ENCODE assay signal across 9 mouse cellular contexts in the genomic region with DNA sequence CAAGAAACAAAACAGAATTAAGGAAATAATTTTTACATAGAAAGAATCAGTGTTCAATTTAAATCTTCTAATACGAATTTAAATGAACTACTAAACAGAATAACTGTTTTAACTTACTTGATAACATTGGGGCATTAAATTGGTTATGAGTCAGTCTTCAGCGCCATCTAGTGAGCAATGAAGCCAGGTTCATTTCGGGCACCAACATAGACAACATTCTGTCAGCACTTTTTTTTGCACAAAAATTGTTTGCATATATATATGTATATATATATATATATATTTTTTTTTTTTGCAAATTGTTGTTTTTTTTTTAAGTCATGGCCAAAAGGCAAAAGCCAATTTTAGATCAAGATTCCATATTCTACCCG.
A peak's percentile ranks its signal among the peaks of the same experiment; 100 is the strongest.
DNase-seq lines count a peak whose midpoint lies in the region; ATAC-seq and TF ChIP-seq lines count a peak whose summit lies in the region.
"Had no signal": no experiment of that assay in that cellular context is flagged by ENCODE, and none has a peak within 500 bp of the region (broad histone marks: within the 10 kb centered on the region; RNA-seq: fewer than 3 reads in every experiment).

No protein-coding gene starts in this region.

- peak; percentile 19; the same call in 1 of the 2 replicates for TF ChIP-seq CTCF in liver, embryonic 14.5 days (IDR thresholded peaks at IDR 0.05; ENCODE audit: low read depth)
- TF ChIP-seq CTCF in Patski (IDR thresholded peaks at IDR 0.05): peak; percentile 65

- H3K4me1 ChIP-seq in forebrain, embryonic 11.5 days (replicated peaks; ENCODE audit: control insufficient read depth, insufficient read depth, low read length): no peaks in the 10 kb centered on the region
- no peaks in the 10 kb centered on the region for H3K4me1 ChIP-seq in forebrain, embryonic 12.5 days
- H3K4me1 ChIP-seq in liver, embryonic 14.5 days (replicated peaks; ENCODE audit: control insufficient read depth in 2 of 2, insufficient read depth in 2 of 2, low read length in 1 of 2): no peaks in the 10 kb centered on the region
- H3K4me1 ChIP-seq: heart, embryonic 13.5 days had no signal

- 44% methylated on average over 4 of the region's 4 CpGs for WGBS in forebrain, embryonic 11.5 days
- 49% methylated on average over 4 of the region's 4 CpGs for WGBS in forebrain, embryonic 12.5 days
- 25% methylated on average over 4 of the region's 4 CpGs for WGBS in liver, embryonic 14.5 days (ENCODE audit: insufficient replicate concordance)

- H3K27me3 ChIP-seq in forebrain, embryonic 11.5 days (ENCODE audit: control insufficient read depth, insufficient read depth, low read length): no peaks in the 10 kb centered on the region
- H3K27me3 ChIP-seq in forebrain, embryonic 12.5 days: no peaks in the 10 kb centered on the region
- H3K27me3 ChIP-seq in liver, embryonic 14.5 days (ENCODE audit: control insufficient read depth, insufficient read depth, low read length): no peaks in the 10 kb centered on the region
- no peaks in the 10 kb centered on the region for H3K27me3 ChIP-seq in Patski
- H3K27me3 ChIP-seq: heart, embryonic 13.5 days had no signal

- no peak overlapping the region for H3K4me3 ChIP-seq in forebrain, embryonic 11.5 days (ENCODE audit: low read depth, low read length)
- H3K4me3 ChIP-seq in forebrain, embryonic 12.5 days (replicated peaks): no peak overlapping the region
- no peak overlapping the region for H3K4me3 ChIP-seq in liver, embryonic 14.5 days (ENCODE audit: insufficient read depth in 1 of 2, low read depth in 2 of 2, low read length in 2 of 2)
- H3K4me3 ChIP-seq: heart, embryonic 13.5 days had no signal

- POLR2A ChIA-PET in Patski (lab: Charles Lee): no interaction called here

- in situ Hi-C loops in Patski (cut with MboI; ENCODE audit: low pct_unique_long_range_greater_than_20kb): loop anchor here (5.0 to 25.0 kb wide), 4 partner anchors 545 to 1020 kb away; a partner anchor contains a TSS

- no peak overlapping the region for H3K27ac ChIP-seq in forebrain, embryonic 11.5 days (ENCODE audit: low read depth, low read length)
- H3K27ac ChIP-seq in forebrain, embryonic 12.5 days: no peak overlapping the region
- H3K27ac ChIP-seq in liver, embryonic 14.5 days: no peak overlapping the region
- H3K27ac ChIP-seq: heart, embryonic 13.5 days had no signal

- ATAC-seq in forebrain, embryonic 11.5 days (replicated peaks; ENCODE audit: low FRiP score): no peak
- ATAC-seq in forebrain, embryonic 12.5 days (ENCODE audit: low FRiP score): no peak
- no peak for ATAC-seq in liver, embryonic 14.5 days (ENCODE audit: insufficient read depth)
- ATAC-seq in Patski: no peak
- peak; percentile 77 for ATAC-seq in megakaryocyte progenitor cell, adult 5-6 weeks (replicated peaks; ENCODE audit: poor library complexity)
- no peak for ATAC-seq in megakaryocyte-erythroid progenitor cell, adult 5-6 weeks (replicated peaks; ENCODE audit: low FRiP score, low TSS enrichment, poor library complexity, severe bottlenecking)

- no peaks in the 10 kb centered on the region for H3K9me3 ChIP-seq in forebrain, embryonic 11.5 days (ENCODE audit: control insufficient read depth, low read length)
- H3K9me3 ChIP-seq in forebrain, embryonic 12.5 days: no peaks in the 10 kb centered on the region
- no peaks in the 10 kb centered on the region for H3K9me3 ChIP-seq in liver, embryonic 14.5 days (ENCODE audit: control insufficient read depth, low read length)
- H3K9me3 ChIP-seq: heart, embryonic 13.5 days had no signal

- peak; percentile 54 for DNase-seq in forebrain, embryonic 11.5 days (ENCODE audit: low spot score)
- DNase-seq in liver, embryonic 14.5 days (ENCODE audit: low read depth in 3 of 3, low spot score in 3 of 3): no peak
- DNase-seq in liver (no peak), Patski (ENCODE audit: low read depth, low spot score) (no peak)
- peak; percentile 60 for DNase-seq in heart, postnatal 4 days

- no peaks in the 10 kb centered on the region for H3K36me3 ChIP-seq in forebrain, embryonic 11.5 days (ENCODE audit: control insufficient read depth, insufficient read depth, low read length)
- H3K36me3 ChIP-seq in forebrain, embryonic 12.5 days (replicated peaks): no peaks in the 10 kb centered on the region
- no peaks in the 10 kb centered on the region for H3K36me3 ChIP-seq in liver, embryonic 14.5 days (replicated peaks; ENCODE audit: control insufficient read depth, insufficient read depth, low read depth)
- H3K36me3 ChIP-seq: heart, embryonic 13.5 days had no signal

- no peak overlapping the region for H3K9ac ChIP-seq in forebrain, embryonic 11.5 days (ENCODE audit: low read length)
- no peak overlapping the region for H3K9ac ChIP-seq in forebrain, embryonic 12.5 days
- no peak overlapping the region for H3K9ac ChIP-seq in liver, embryonic 14.5 days (replicated peaks)
- H3K9ac ChIP-seq: heart, embryonic 13.5 days had no signal

- H3K4me2 ChIP-seq in forebrain, embryonic 11.5 days (ENCODE audit: low read depth, low read length, severe bottlenecking): no peak overlapping the region
- H3K4me2 ChIP-seq in forebrain, embryonic 12.5 days: no peak overlapping the region
- H3K4me2 ChIP-seq in liver, embryonic 14.5 days (ENCODE audit: low read depth): no peak overlapping the region
- H3K4me2 ChIP-seq: heart, embryonic 13.5 days had no signal

- CTCF ChIA-PET in Patski (lab: Charles Lee): interaction anchor here (1.2 to 4.9 kb wide), 5 partner anchors 9 to 628 kb away, joined by 3 to 63 read pairs (median 18); no protein-coding TSS in a partner anchor

- no peak for TF ChIP-seq EP300 in liver, embryonic 14.5 days (IDR thresholded peaks at IDR 0.05; ENCODE audit: low read depth)

Comparison
In these comparisons a context has a peak if more than half of its experiments do, and no peak if none do; other contexts are left out.
1. DNase-seq: peak in forebrain, embryonic 11.5 days (single experiment) and heart, postnatal 4 days (single experiment); none in liver, embryonic 14.5 days (0 of 3), liver (single experiment) and Patski (single experiment).